Comparison of ENCODE assay signal across 8 mouse cellular contexts in genomic region chr11:120800061-120800904, GRCm38 (mm10). TPM values are rescaled to one million over a fixed set of nuclear protein-coding genes. Genes with fewer than 3 reads are reported as not detected.
DNase-seq lines count a peak whose midpoint lies in the region; ATAC-seq and TF ChIP-seq lines count a peak whose summit lies in the region.

No protein-coding gene starts in this region.

- DNase-seq in CD4-positive helper T cell, adult 2 months (ENCODE audit: low read depth, low spot score) = peak; percentile 79
- peak; percentile 91 for DNase-seq in brain, embryonic 14.5 days (ENCODE audit: low read depth)
- peak; percentile 84 for DNase-seq in liver, embryonic 11.5 days (ENCODE audit: low spot score)
- peak; percentile 84 to 94 for DNase-seq in spleen, postnatal 4 days (ENCODE audit: low spot score in 2 of 2)

- no peaks in the 10 kb centered on the region for H3K36me3 ChIP-seq in heart, embryonic 11.5 days (ENCODE audit: control insufficient read depth, insufficient read depth, low read length)
- H3K36me3 ChIP-seq in kidney, embryonic 15.5 days = peaks cover 6% of the 10 kb centered on the region
- H3K36me3 ChIP-seq in liver, embryonic 11.5 days (ENCODE audit: control insufficient read depth, insufficient read depth, low read length) = no peaks in the 10 kb centered on the region
- no peaks in the 10 kb centered on the region for H3K36me3 ChIP-seq in myocyte (ENCODE audit: control insufficient read depth, insufficient read depth)

- peak overlapping the region; percentile 58; the same call in 1 of the 2 replicates for H3K9ac ChIP-seq in heart, embryonic 11.5 days (ENCODE audit: low read depth, low read length)
- H3K9ac ChIP-seq in kidney, embryonic 15.5 days = peak overlapping the region; percentile 22; the same call in 1 of the 2 replicates
- H3K9ac ChIP-seq in liver, embryonic 11.5 days (ENCODE audit: low read depth, low read length) = peak overlapping the region; percentile 20; the same call in 1 of the 2 replicates

- TF ChIP-seq POLR2A in brain, embryonic 14.5 days (IDR thresholded peaks at IDR 0.05; ENCODE audit: borderline replicate concordance, extremely low read depth, insufficient read depth, insufficient read length, poor library complexity, severe bottlenecking) = no peak
- TF ChIP-seq POLR2A in myocyte (IDR thresholded peaks at IDR 0.05; ENCODE audit: insufficient read length, low read depth) = peak; percentile 57

- 11% methylated on average over 10 of the region's 10 CpGs for WGBS in heart, embryonic 11.5 days (ENCODE audit: insufficient replicate concordance)
- 9% methylated on average over 10 of the region's 10 CpGs for WGBS in kidney, embryonic 15.5 days
- 10% methylated on average over 10 of the region's 10 CpGs for WGBS in liver, embryonic 11.5 days

- peak; percentile 92 for TF ChIP-seq CTCF in brain, embryonic 14.5 days (IDR thresholded peaks at IDR 0.05; ENCODE audit: borderline replicate concordance, extremely low read depth, insufficient read depth, insufficient read length)

- no peak overlapping the region for H3K4me3 ChIP-seq in heart, embryonic 11.5 days (ENCODE audit: low read depth, low read length)
- no peak overlapping the region for H3K4me3 ChIP-seq in kidney, embryonic 15.5 days (replicated peaks)
- H3K4me3 ChIP-seq in liver, embryonic 11.5 days (ENCODE audit: low read depth, low read length) = no peak overlapping the region
- no peak overlapping the region for H3K4me3 ChIP-seq in myocyte

- peaks cover 8% of the 10 kb centered on the region for H3K79me2 ChIP-seq in myocyte (ENCODE audit: control insufficient read depth, insufficient read depth)

- H3K27me3 ChIP-seq in heart, embryonic 11.5 days (ENCODE audit: control insufficient read depth, insufficient read depth, low read length) = no peaks in the 10 kb centered on the region
- H3K27me3 ChIP-seq in kidney, embryonic 15.5 days = no peaks in the 10 kb centered on the region
- no peaks in the 10 kb centered on the region for H3K27me3 ChIP-seq in liver, embryonic 11.5 days (replicated peaks; ENCODE audit: control insufficient read depth, insufficient read depth, low read length)
- H3K27me3 ChIP-seq in myocyte (ENCODE audit: control insufficient read depth, insufficient read depth, insufficient read length) = no peaks in the 10 kb centered on the region

- 0 out of 2 replicates have a peak overlapping the region, but pooled peaks have one; percentile 1 for H3K4me2 ChIP-seq in heart, embryonic 11.5 days
- H3K4me2 ChIP-seq in kidney, embryonic 15.5 days = peak overlapping the region; percentile 43
- peak overlapping the region; percentile 33 for H3K4me2 ChIP-seq in liver, embryonic 11.5 days
- peak overlapping the region; percentile 65 for H3K4me2 ChIP-seq in myocyte (ENCODE audit: low read depth)

- no peaks in the 10 kb centered on the region for H3K9me3 ChIP-seq in heart, embryonic 11.5 days (replicated peaks; ENCODE audit: control insufficient read depth, low read length)
- H3K9me3 ChIP-seq in kidney, embryonic 15.5 days (replicated peaks) = no peaks in the 10 kb centered on the region
- H3K9me3 ChIP-seq in liver, embryonic 11.5 days (ENCODE audit: control insufficient read depth, low read length) = no peaks in the 10 kb centered on the region

- ATAC-seq in erythroid progenitor cell, adult 5-6 weeks (replicated peaks; ENCODE audit: low FRiP score, poor library complexity, severe bottlenecking) = peak; percentile 74
- 0 out of 2 replicates have a peak, but pooled peaks have one; percentile 25 for ATAC-seq in heart, embryonic 11.5 days (replicated peaks; ENCODE audit: insufficient number of reproducible peaks, low FRiP score, low TSS enrichment)
- ATAC-seq in kidney, embryonic 15.5 days (replicated peaks; ENCODE audit: low FRiP score) = peak; percentile 71
- peak; percentile 57 for ATAC-seq in liver, embryonic 11.5 days (replicated peaks; ENCODE audit: low FRiP score)

- peaks cover 6% of the 10 kb centered on the region; the same call in 1 of the 2 replicates for H3K4me1 ChIP-seq in heart, embryonic 11.5 days (ENCODE audit: control insufficient read depth, insufficient read depth, low read length)
- peaks cover 20% of the 10 kb centered on the region for H3K4me1 ChIP-seq in kidney, embryonic 15.5 days
- H3K4me1 ChIP-seq in liver, embryonic 11.5 days (replicated peaks; ENCODE audit: control insufficient read depth, insufficient read depth, low read length) = peaks cover 9% of the 10 kb centered on the region

- no peak overlapping the region for H3ac ChIP-seq in myocyte (ENCODE audit: control insufficient read depth, insufficient read length)

- H3K27ac ChIP-seq in heart, embryonic 11.5 days (ENCODE audit: low read depth, low read length) = no peak overlapping the region
- peak overlapping the region; percentile 57; the same call in 1 of the 2 replicates for H3K27ac ChIP-seq in kidney, embryonic 15.5 days
- no peak overlapping the region; the same call in 1 of the 2 replicates for H3K27ac ChIP-seq in liver, embryonic 11.5 days (ENCODE audit: low read depth, low read length)

TF ChIP-seq in myocyte, 11 proteins besides CTCF, POLR2A, EP300 and RAD21:
- TF ChIP-seq USF1 (IDR thresholded peaks at IDR 0.05; ENCODE audit: low read depth) (peak; percentile 100), TCF12 (IDR thresholded peaks at IDR 0.05; ENCODE audit: insufficient read depth, poor library complexity, severe bottlenecking) (no peak), POLR2AphosphoS2 (IDR thresholded peaks at IDR 0.05; ENCODE audit: insufficient read length, low read depth) (peak; percentile 28)

RNA-seq across cellular contexts. Expression of gene Dus1l, which starts 4.1 kb away (rescaled TPM):
- 38.9 and 43.9 TPM in 2 replicates for polyA plus RNA-seq in brain, embryonic 14.5 days (2012; rRNA removed)
- 46.1 and 62.0 TPM in 2 replicates for total RNA-seq in erythroid progenitor cell, adult 5-6 weeks (2015; ENCODE audit: low replicate concordance)
- 15.4 and 24.6 TPM in 2 replicates for total RNA-seq in erythroid progenitor cell, adult 5-6 weeks (2017; ENCODE audit: low replicate concordance)
- polyA plus RNA-seq in heart, embryonic 11.5 days (2014; fragmentation: Nextera tagmentation; extraction: Ambion mirVana) = 50.0 and 59.9 TPM in 2 replicates
- 74.2 and 87.2 TPM in 2 replicates for polyA plus RNA-seq in kidney, embryonic 15.5 days (2015; fragmentation: Nextera tagmentation; extraction: Ambion mirVana)
- 132 and 139 TPM in 2 replicates for polyA plus RNA-seq in liver, embryonic 11.5 days (2014; fragmentation: Nextera tagmentation; extraction: Ambion mirVana)
- 58.3 TPM for polyA plus RNA-seq in myocyte (2012; fragmentation: generic; extraction: Trizol)

RNA-seq across cellular contexts. Expression of gene Gps1, which starts 16.2 kb away (rescaled TPM):
- 277 and 337 TPM in 2 replicates for polyA plus RNA-seq in brain, embryonic 14.5 days (2012; rRNA removed)
- 31.4 and 39.0 TPM in 2 replicates for total RNA-seq in erythroid progenitor cell, adult 5-6 weeks (2015; ENCODE audit: low replicate concordance)
- 17.6 and 19.9 TPM in 2 replicates for total RNA-seq in erythroid progenitor cell, adult 5-6 weeks (2017; ENCODE audit: low replicate concordance)
- polyA plus RNA-seq in heart, embryonic 11.5 days (2014; fragmentation: Nextera tagmentation; extraction: Ambion mirVana) = 166 and 179 TPM in 2 replicates
- polyA plus RNA-seq in kidney, embryonic 15.5 days (2015; fragmentation: Nextera tagmentation; extraction: Ambion mirVana) = 200 and 215 TPM in 2 replicates
- polyA plus RNA-seq in liver, embryonic 11.5 days (2014; fragmentation: Nextera tagmentation; extraction: Ambion mirVana) = 209 and 210 TPM in 2 replicates
- 179 TPM for polyA plus RNA-seq in myocyte (2012; fragmentation: generic; extraction: Trizol)

RNA-seq across cellular contexts. Expression of gene Rfng, which starts 16.3 kb away (rescaled TPM):
- polyA plus RNA-seq in brain, embryonic 14.5 days (2012; rRNA removed) = 117 and 119 TPM in 2 replicates
- total RNA-seq in erythroid progenitor cell, adult 5-6 weeks (2015; ENCODE audit: low replicate concordance) = 3.2 and 6.7 TPM in 2 replicates
- 0.91 and 1.3 TPM in 2 replicates for total RNA-seq in erythroid progenitor cell, adult 5-6 weeks (2017; ENCODE audit: low replicate concordance)
- 15.0 and 16.5 TPM in 2 replicates for polyA plus RNA-seq in heart, embryonic 11.5 days (2014; fragmentation: Nextera tagmentation; extraction: Ambion mirVana)
- 36.5 and 39.9 TPM in 2 replicates for polyA plus RNA-seq in kidney, embryonic 15.5 days (2015; fragmentation: Nextera tagmentation; extraction: Ambion mirVana)
- 30.3 and 33.4 TPM in 2 replicates for polyA plus RNA-seq in liver, embryonic 11.5 days (2014; fragmentation: Nextera tagmentation; extraction: Ambion mirVana)
- polyA plus RNA-seq in myocyte (2012; fragmentation: generic; extraction: Trizol) = 19.7 TPM

RNA-seq across cellular contexts. Expression of gene Fasn, which starts 24.1 kb away (rescaled TPM):
- polyA plus RNA-seq in brain, embryonic 14.5 days (2012; rRNA removed) = 298 and 471 TPM in 2 replicates
- 3.2 and 16.3 TPM in 2 replicates for total RNA-seq in erythroid progenitor cell, adult 5-6 weeks (2015; ENCODE audit: low replicate concordance)
- 0.83 and 2.8 TPM in 2 replicates for total RNA-seq in erythroid progenitor cell, adult 5-6 weeks (2017; ENCODE audit: low replicate concordance)
- 33.9 and 42.6 TPM in 2 replicates for polyA plus RNA-seq in heart, embryonic 11.5 days (2014; fragmentation: Nextera tagmentation; extraction: Ambion mirVana)
- polyA plus RNA-seq in kidney, embryonic 15.5 days (2015; fragmentation: Nextera tagmentation; extraction: Ambion mirVana) = 44.1 and 51.8 TPM in 2 replicates
- 71.3 and 80.0 TPM in 2 replicates for polyA plus RNA-seq in liver, embryonic 11.5 days (2014; fragmentation: Nextera tagmentation; extraction: Ambion mirVana)
- polyA plus RNA-seq in myocyte (2012; fragmentation: generic; extraction: Trizol) = 226 TPM

RNA-seq across cellular contexts. Expression of gene Hmga1b, which starts 37.7 kb away (rescaled TPM):
- 0.76 and 1.9 TPM in 2 replicates for polyA plus RNA-seq in brain, embryonic 14.5 days (2012; rRNA removed)
- 3.2 and 12.6 TPM in 2 replicates for total RNA-seq in erythroid progenitor cell, adult 5-6 weeks (2015; ENCODE audit: low replicate concordance)
- 3.0 and 5.7 TPM in 2 replicates for total RNA-seq in erythroid progenitor cell, adult 5-6 weeks (2017; ENCODE audit: low replicate concordance)
- polyA plus RNA-seq in heart, embryonic 11.5 days (2014; fragmentation: Nextera tagmentation; extraction: Ambion mirVana) = 4.5 and 5.8 TPM in 2 replicates
- 3.8 and 6.1 TPM in 2 replicates for polyA plus RNA-seq in kidney, embryonic 15.5 days (2015; fragmentation: Nextera tagmentation; extraction: Ambion mirVana)
- polyA plus RNA-seq in liver, embryonic 11.5 days (2014; fragmentation: Nextera tagmentation; extraction: Ambion mirVana) = 11.4 and 17.5 TPM in 2 replicates
- 130 TPM for polyA plus RNA-seq in myocyte (2012; fragmentation: generic; extraction: Trizol)

Comparison
In these comparisons a context has a peak if more than half of its experiments do, and no peak if none do; other contexts are left out.
1. H3K4me2 ChIP-seq: peak in every context shown above with its lines; median percentile 65 in myocyte; 43 in kidney, embryonic 15.5 days; 33 in liver, embryonic 11.5 days; 1 in heart, embryonic 11.5 days.